Mouse (Mus musculus) R1 (cell line): ENCODE measurements around the gene Mlana.

Experiments
- DNase-seq: peaks from one replicate; pipeline ENCODE4 v3.0.0-alpha.2; 2018; ENCODE audit warnings: low read depth, low spot score

Mlana gene

GRCm38 (mm10) chr19:29675562-29676078, 22.0 kb upstream of the Mlana start:
- DNase-seq: peak; percentile 72

DNA sequence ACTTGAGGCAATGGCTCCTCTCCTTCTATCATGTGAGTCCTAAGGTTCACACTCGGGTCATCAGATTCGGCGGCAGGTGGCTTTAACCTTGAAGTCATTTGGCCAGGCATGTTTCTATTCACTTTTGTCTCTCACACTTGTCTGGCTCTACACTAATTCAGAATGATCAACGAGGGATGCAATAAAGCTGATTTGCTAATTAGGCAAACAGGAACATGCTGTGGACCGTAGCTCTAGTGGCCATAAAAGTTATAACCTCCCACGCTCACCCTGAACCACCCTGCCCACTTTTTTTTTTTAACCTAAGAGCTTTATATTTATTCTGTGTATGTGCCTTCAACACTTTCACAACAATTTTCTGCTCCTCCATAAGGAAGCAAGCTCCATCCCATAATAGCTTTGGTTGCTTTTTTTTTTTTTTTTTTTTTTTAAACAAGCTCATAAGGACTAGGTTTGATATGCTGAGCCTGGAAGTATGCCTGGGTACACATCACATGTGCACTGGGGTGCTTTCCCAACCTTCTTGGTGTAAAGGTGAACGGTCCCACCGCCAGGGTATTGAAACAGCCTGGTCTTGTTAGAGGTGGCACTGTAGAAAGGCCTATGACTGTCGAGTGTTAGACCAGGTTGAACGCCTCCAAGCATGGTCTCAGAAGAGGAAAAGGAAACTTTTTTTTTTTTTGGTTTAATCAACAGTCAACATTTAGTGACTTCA, 21.0 kb upstream of the Mlana start:
- peak; percentile 28 for DNase-seq

DNA sequence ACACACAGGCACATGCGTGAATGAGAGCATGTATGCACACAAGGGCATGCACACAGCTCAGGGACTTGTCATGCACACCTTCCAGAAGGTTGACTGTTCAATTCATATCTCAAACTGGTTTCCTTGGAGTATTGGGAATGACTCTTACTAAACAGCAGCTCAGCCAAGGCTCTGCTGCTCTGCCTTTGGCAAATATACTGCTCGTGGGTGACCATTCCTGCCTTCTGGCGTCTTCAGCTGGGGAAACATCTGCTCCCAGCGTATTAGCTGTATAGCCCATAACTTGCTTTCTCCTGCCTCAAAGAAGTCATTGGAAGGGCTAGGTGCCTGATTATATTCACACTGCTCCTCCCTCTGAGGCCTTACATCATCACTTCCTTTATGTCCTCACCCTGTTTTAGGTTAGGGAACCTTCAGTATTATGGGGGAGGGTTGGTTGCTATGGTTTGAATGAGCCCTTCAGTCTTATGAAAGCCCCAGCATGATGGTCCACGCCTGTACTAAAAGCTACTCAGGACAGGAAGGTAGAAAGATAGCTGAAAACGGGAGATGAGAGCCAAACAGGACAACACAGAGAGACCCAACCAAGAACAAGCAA, 19.3 kb upstream of the Mlana start:
- no peak for DNase-seq

DNA sequence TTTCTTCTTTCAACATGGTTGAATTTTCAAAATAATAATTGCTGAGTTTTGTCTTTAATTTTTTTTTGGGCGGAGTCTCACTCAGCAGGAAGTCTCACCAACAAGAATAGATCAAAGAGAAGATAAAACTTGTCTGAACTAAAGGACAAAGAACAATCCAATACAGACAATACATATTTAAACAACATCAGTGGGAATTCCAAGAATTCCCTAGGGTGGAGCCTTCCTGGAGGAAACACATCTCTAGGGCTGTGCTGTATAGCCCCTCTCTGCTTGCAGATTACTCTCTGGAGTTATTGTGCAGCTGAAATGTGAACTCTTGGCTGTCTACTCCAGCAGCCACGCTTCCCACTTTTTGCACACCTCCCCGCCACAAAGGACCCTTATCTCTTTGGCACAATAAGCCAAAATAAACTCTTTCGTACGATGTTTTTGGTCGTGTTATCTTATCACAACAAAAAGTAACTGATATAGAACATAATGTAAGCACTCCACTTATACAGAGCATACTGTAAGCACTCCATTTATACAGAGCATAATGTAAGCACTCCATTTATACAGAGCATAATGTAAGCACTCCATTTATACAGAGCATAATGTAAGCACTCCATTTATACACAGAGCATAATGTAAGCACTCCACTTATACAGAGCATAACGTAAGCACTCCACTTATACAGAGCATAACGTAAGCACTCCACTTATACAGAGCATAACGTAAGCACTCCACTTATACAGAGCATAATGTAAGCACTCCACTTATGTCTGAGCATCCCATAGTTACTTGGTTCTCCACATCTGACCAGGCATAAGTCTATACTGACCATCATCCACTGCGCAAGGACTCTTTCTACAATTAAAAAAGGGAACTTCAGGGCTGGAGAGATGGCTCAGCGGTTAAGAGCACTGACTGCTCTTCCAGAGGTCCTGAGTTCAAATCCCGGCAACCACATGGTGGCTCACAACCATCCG, 17.2 kb upstream of the Mlana start:
- peak; percentile 75 for DNase-seq

DNA sequence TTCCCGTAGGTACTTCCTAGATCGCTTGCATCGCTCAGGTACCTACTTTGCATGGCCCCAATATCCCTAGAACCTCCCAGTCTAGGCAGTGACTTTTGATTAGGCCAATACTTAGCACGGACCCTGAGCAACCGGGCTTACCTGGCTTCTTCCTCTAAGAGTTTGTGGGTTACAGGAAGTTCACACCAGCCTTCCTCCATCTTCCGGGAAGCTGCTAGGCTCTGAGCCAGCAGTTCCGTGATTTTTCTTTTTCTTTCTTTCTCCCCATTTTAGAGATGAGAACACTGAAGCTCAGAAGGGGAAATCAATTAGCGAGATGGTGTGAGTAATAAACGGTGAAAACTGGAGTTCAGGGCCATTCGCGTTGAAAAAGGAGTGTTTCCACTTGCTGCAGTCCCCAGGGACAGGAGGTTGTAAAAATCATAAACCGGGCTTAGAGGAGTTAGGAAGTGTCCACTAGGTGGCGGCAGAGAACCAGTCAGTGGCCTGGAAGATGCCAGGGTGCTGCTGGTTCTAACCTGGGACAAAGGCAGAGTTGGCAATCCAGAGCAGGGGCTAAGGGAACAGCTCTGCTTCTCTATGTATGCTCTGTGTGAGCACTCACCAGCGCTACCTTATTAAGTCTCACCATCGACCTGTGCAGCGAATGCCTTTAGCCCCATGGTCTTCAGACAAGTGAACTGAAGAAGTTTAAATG, 13.6 kb upstream of the Mlana start:
- peak; percentile 88 for DNase-seq

- DNase-seq: no peak
These were observed 2.6 kb upstream of the Mlana start for GRCm38 (mm10) chr19:29695071-29695470.

GRCm38 (mm10) chr19:29696309-29696708, 1.3 kb upstream of the Mlana start:
- no peak for DNase-seq

DNA sequence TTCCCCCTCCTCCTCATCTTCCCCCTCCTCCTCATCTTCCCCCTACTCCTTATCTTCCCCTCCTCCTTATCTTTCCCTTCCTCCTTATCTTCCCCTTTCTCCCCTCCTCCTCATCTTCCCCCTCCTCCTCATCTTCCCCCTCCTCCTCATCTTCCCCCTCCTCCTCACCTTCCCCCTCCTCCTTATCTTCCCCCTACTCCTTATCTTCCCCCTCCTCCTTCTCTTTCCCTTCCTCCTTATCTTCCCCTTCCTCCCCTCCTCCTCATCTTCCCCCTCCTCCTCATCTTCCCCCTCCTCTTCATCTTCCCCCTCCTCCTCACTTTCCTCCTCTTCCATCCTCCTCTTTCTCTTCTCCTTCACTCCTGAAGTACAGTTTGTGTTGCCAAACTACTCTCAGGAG, 784 bp upstream of the Mlana start:
- DNase-seq: no peak

- no peak for DNase-seq
These were observed 4.1 kb downstream of the Mlana start for GRCm38 (mm10) chr19:29701707-29702106.

DNA sequence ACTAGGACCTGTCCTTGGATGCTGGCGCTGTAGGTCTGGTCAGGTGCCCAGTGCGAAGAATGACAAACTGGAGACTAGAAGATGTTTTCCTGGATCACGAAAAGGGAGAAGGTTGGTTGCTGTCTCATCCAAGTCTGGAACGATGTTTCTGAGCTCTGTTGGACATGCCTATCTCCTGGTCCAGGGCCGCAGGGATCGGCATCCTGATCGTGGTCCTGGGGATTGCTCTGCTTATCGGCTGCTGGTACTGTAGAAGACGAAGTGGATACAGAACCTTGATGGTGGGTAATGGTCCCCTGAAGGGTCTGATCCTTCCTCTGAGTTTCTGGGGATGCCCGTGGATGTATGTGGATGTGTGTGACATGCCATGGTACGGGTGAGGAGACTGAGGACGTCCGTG, 6.8 kb downstream of the Mlana start:
- DNase-seq: peak; percentile 83

DNA sequence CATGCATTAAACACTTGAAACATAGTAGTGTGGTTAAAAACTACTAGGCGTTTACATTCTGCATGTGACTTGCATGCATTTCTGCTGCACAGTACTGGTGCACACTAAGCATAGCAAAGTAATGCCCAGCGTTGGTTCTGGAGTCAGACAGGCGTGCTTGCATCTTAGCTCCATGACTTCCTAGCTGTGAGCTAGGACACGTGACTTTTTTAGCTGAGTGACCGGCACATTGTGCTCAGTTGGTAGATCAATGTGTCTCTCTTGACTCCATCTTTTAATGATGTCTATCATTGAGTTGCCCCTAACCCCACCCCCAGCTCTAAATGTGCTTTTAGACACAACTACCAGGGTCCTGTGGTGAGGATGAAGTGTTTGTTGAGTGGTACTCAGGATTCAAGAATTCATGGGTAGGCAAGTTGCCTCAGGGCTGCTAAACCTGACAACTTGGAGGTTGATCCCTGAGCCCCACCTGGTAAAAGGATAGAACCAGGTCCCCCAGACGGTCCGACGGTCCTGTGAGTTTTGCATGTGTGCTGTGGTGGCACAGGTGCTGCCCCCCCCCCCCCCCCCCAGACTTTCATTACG, 9.8 kb downstream of the Mlana start:
- no peak for DNase-seq

DNA sequence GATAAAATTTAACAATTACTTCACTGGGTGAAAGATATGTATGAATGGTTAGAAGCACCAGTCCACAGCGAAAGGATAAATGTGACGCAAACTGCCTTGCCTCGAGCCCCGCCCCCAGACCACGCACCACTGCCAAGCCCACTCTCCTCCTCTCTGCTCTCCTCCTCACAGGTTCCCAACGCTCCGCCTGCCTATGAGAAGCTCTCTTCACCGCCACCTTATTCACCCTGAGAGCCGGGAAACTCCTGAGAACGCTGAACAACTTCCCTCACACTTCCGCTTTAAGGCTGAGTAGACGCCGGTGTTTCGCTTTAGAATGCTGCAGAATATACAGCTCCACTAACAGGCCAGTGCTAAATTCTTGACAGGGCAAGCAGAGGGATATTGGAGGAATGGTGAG, 10.4 kb downstream of the Mlana start:
- DNase-seq: no peak

DNA sequence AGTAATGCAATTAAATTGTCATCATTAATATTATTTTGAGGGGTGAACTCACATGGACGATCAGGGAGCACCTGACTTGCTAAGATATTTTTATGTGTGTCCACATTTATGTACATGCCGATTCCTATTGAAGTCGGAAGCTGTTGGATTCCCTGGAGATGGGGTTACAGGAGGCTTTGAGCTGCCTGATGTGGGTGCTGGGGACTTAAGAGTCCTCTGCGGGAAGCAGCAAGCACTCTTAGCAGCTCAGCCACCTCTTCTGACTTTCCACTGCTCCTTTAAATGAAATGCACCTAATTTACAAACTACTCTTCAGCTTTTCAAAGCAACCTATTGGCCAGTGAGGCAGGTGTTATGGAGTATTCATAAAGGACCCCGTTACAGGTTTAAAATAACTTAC, 10.8 kb downstream of the Mlana start:
- DNase-seq: no peak

DNA sequence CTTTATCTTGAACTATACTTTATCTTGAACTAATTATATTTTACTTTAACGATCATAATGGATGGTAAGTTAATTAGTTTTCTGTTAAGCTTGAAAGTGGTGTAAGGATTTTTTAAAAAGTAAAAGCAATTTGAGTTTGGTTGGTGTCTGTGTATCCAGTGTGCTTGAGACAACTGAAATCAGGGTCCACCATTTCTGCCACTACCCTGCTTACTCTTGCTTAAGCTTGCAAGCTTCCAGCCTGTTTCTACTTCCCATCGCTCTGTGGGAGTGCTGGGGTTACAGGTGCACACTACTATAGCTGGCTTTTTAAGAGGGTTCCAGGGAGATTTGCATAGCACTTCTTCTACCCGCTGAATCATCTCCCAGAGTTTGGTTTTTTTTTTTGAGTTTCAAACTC, 11.8 kb downstream of the Mlana start:
- DNase-seq: no peak

- DNase-seq: no peak
These were observed 15.8 kb downstream of the Mlana start for GRCm38 (mm10) chr19:29713451-29713850.

DNA sequence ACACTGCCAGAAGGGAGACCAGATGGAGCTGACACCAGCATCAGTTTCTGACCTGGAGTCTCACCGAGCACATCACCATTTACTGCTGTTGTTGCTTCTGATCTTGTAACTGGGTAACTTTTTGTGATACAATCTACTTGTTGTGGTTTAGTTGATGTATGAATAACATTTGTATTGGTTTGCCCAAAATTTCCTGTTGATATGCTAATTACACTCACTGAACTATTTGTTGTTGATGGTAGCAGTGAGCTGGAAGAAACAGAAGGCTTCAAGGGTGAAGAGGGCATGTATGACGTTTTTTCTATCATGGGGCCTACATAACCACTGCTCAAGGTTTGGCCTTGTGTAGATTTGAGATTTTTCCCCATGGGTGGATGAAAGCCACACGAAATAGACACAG, 20.2 kb downstream of the Mlana start:
- DNase-seq: no peak

GRCm38 (mm10) chr19:29718476-29718875, 20.9 kb downstream of the Mlana start:
- no peak for DNase-seq

DNA sequence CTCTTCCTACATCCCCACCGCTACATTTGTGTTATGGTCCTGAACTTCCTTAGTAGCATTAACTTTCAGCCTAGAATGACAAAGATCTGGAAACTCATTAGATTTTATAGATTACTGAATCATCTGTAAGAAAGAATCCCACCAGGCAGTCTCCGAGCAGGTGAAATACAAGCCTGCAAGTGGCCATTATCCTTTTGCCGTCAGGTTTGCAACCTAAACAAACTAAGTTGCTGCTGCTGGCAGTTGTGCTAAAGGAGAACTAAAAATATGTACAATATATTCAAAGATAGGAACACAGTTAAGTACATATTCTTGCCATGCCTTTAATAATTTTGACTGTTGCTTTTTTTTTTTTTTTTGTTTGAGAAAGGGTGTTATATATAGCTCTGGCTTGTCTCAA, 37.8 kb downstream of the Mlana start:
- DNase-seq: no peak

GRCm38 (mm10) chr19:29739608-29740007, 42.0 kb downstream of the Mlana start:
- DNase-seq: peak; percentile 40

GRCm38 (mm10) chr19:29740661-29741060, 43.0 kb downstream of the Mlana start:
- DNase-seq: no peak

- no peak for DNase-seq
These were observed 45.9 kb downstream of the Mlana start for GRCm38 (mm10) chr19:29743531-29743930.
